Mouse (Mus musculus) ES-E14 (cell line): ENCODE data around the gene Rassf7. TPM values are rescaled to one million over a fixed set of nuclear protein-coding genes. Genes with fewer than 3 reads are reported as not detected.

Experiments
- DNase-seq: peaks from one replicate; pipeline ENCODE4 v3.0.0-alpha.2; 2013; ENCODE audit warnings: low read depth, low spot score
- H3K27ac ChIP-seq: 2 replicates; pipeline ENCODE4 v1.5.1; 2012; ENCODE audit warnings: low read depth, mild to moderate bottlenecking, low read length, moderate library complexity, mixed read lengths; ENCODE audit not compliant: poor library complexity, insufficient read depth, severe bottlenecking
- H3K36me3 ChIP-seq: 2 replicates; pipeline ENCODE4 v1.6.1; 2012; ENCODE audit warnings: mild to moderate bottlenecking, low read length, moderate library complexity, mixed read lengths; ENCODE audit not compliant: control insufficient read depth, poor library complexity, insufficient read depth, severe bottlenecking
- H3K4me1 ChIP-seq, 2 experiments: fragments of 150-350 bp in 1 of 2; sonication (generic) in 1 of 2; 2 replicates each; pipeline ENCODE4 v1.6.1; 2012; ENCODE audit warnings: low read length in 2 of 2, mild to moderate bottlenecking in 1 of 2, mixed read lengths in 1 of 2; ENCODE audit not compliant: control insufficient read depth in 2 of 2, insufficient read depth in 2 of 2, poor library complexity in 1 of 2
- H3K4me3 ChIP-seq, 2 experiments: fragments of 150-350 bp in 1 of 2; sonication (generic) in 1 of 2; 2 replicates each; pipeline ENCODE4 v1.5.1; 2012; ENCODE audit warnings: low read length in 2 of 2, low read depth in 1 of 2, mild to moderate bottlenecking in 1 of 2, mixed read lengths in 1 of 2; ENCODE audit not compliant: insufficient read depth in 1 of 2, poor library complexity in 1 of 2, severe bottlenecking in 1 of 2
- H3K9ac ChIP-seq: 2 replicates; pipeline ENCODE4 v1.6.1; 2012; ENCODE audit warnings: low read depth, mild to moderate bottlenecking, low read length, mixed read lengths; ENCODE audit not compliant: poor library complexity, insufficient read depth, severe bottlenecking
- H3K9me3 ChIP-seq: fragments of 150-350 bp; sonication (generic); 2 replicates; pipeline ENCODE4 v1.6.1; 2012; ENCODE audit warnings: low read depth, mild to moderate bottlenecking, low read length; ENCODE audit not compliant: control insufficient read depth, insufficient read depth
- CHD2 ChIP-seq: IDR thresholded peaks from 2 replicates; pipeline ENCODE4 v1.6.1; 2014; ENCODE audit warnings: mild to moderate bottlenecking, low read depth, low read length, inconsistent platforms
- HCFC1 ChIP-seq: IDR thresholded peaks from 2 replicates; pipeline ENCODE4 v1.6.1; 2012; ENCODE audit warnings: low read length, inconsistent platforms, borderline replicate concordance; ENCODE audit not compliant: insufficient read depth
- MAFK ChIP-seq: IDR thresholded peaks from 2 replicates; pipeline ENCODE4 v1.6.1; 2014; ENCODE audit warnings: mild to moderate bottlenecking, low read depth, low read length, inconsistent platforms; ENCODE audit not compliant: insufficient read depth
- ZC3H11A ChIP-seq: IDR thresholded peaks from 2 replicates; pipeline ENCODE4 v1.6.1; 2012; ENCODE audit warnings: low read depth, mild to moderate bottlenecking, inconsistent platforms, low read length, borderline replicate concordance
- ZNF384 ChIP-seq: IDR thresholded peaks from 2 replicates; pipeline ENCODE4 v1.6.1; 2012; ENCODE audit warnings: low read depth, low read length, inconsistent platforms
- in situ Hi-C, 2 experiments: fragments of 600-800 bp; cut with MboI; formaldehyde crosslinking; loops; one replicate each; pipeline ENCODE4 v1.15.1; 2025; ENCODE audit warnings: low sequenced_read_pairs in 2 of 2, inconsistent platforms in 1 of 2; ENCODE audit not compliant: unreplicated experiment in 2 of 2
- total RNA-seq: library from RNA; depleted of rRNA; stranded (reverse); fragments of 300-350 nt; gene quantifications from 2 replicates; pipeline ENCODE4 v1.2.3, GENCODE M21; 2012

The Rassf7 gene
- total RNA-seq, 1 experiment, result 32.2 TPM

- Histone ChIP-seq H3K9me3 (no peaks in the 10 kb centered on the region), H3K4me3 (peak overlapping the region; percentile 89 to 99), H3K9ac (peak overlapping the region; percentile 85), H3K27ac (peak overlapping the region; percentile 79), H3K36me3 (peaks cover 18% of the 10 kb centered on the region), H3K4me1 (peaks cover 3 to 38% of the 10 kb centered on the region in 2 experiments; a peak in 3 of 4 replicates)
- DNase-seq, result no peak
- in situ Hi-C loops, result no loop called here
- TF ChIP-seq HCFC1 (no peak; the same call in 1 of the 2 replicates), ZNF384 (no peak), CHD2 (no peak), ZC3H11A (no peak), MAFK (no peak)
These were observed 447 bp downstream of the Rassf7 start for GRCm38 (mm10) chr7:141215880-141216733.

DNA sequence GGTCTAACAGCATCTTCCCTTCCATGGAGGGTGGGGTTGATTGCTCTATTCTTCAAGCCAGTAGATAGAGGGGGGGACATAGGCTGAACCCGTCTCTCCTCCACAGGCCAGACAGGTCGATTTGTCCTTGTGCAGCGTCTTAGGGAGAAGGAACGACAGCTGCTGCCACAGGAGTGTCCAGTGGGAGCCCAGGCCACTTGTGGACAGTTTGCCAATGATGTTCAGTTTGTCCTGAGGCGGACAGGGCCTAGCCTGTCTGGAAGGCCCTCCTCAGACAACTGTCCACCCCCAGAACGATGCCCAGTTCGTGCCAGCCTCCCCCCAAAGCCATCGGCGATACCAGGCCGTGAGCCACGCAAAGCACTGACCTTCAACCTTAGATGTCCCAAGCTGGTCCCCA is 1.2 kb downstream of the Rassf7 start:
- peaks cover 3 to 40% of the 10 kb centered on the region in 2 experiments; a peak in 3 of 4 replicates for H3K4me1 ChIP-seq
- in situ Hi-C loops, result no loop called here
- TF ChIP-seq CHD2 (no peak), HCFC1 (no peak), MAFK (no peak), ZC3H11A (no peak), ZNF384 (no peak)
- H3K27ac ChIP-seq, result no peak overlapping the region
- no peak overlapping the region for H3K9ac ChIP-seq
- H3K36me3 ChIP-seq, result peaks cover 18% of the 10 kb centered on the region
- no peaks in the 10 kb centered on the region for H3K9me3 ChIP-seq
- DNase-seq, result no peak
- peak overlapping the region in 1 of 2 experiments; percentile 99; a peak in 3 of 4 replicates for H3K4me3 ChIP-seq

- Histone ChIP-seq H3K27ac (no peak overlapping the region), H3K36me3 (peaks cover 18% of the 10 kb centered on the region), H3K9ac (no peak overlapping the region), H3K4me3 (no peak overlapping the region), H3K4me1 (peaks cover 3 to 43% of the 10 kb centered on the region in 2 experiments; a peak in 3 of 4 replicates), H3K9me3 (no peaks in the 10 kb centered on the region)
- no peak for TF ChIP-seq ZNF384
- no peak for TF ChIP-seq ZC3H11A
- TF ChIP-seq HCFC1, result no peak
- no peak for TF ChIP-seq MAFK
- no peak for TF ChIP-seq CHD2
- in situ Hi-C loops, result no loop called here
- no peak for DNase-seq
These were observed 1.8 kb downstream of the Rassf7 start for GRCm38 (mm10) chr7:141217343-141218013.

DNA sequence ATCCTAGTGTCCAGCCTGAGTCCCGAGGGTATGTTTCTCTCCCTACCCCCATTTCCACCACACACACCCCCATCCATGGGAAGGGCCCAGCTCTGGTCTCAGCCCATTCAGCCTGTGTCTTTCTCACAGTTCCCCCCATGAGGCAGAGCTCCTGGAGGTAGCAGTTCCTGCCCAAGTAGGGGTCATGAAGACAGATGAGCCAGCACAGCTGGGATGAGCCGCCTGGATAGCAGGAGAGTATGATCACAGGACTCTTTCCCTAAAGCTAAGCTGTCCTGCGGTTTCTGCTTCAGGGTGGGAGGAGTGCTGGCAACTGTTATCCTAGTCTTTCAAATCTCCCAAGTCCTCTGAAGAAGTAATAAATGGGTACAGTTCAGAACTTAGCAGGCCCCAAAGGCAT is 2.5 kb downstream of the Rassf7 start:
- H3K27ac ChIP-seq, result no peak overlapping the region
- peaks cover 18% of the 10 kb centered on the region for H3K36me3 ChIP-seq
- in situ Hi-C loops, result no loop called here
- H3K9me3 ChIP-seq, result no peaks in the 10 kb centered on the region
- H3K4me3 ChIP-seq, result no peak overlapping the region
- no peak for TF ChIP-seq CHD2
- no peak for TF ChIP-seq ZNF384
- H3K4me1 ChIP-seq, result peaks cover 3 to 42% of the 10 kb centered on the region in 2 experiments; a peak in 3 of 4 replicates
- no peak for DNase-seq
- no peak overlapping the region for H3K9ac ChIP-seq
